Mouse (Mus musculus): ENCODE data around the gene Xdh.

- no peak for TF ChIP-seq CTCF (IDR thresholded peaks at IDR 0.05; ENCODE audit: low read depth, low read length)
- no peak for TF ChIP-seq POLR2A (IDR thresholded peaks at IDR 0.05; ENCODE audit: extremely low read depth, insufficient read depth, low read length)
Measured at GRCm38 (mm10) chr17:73948801-73949200, 1.2 kb downstream of the Xdh start.

Data from liver, adult 2 months (tissue).